Mouse (Mus musculus) cerebellum, postnatal 25 days (tissue): Measurements from ENCODE around the gene Mbnl1.
A peak's percentile ranks its signal among the peaks of the same experiment; 100 is the strongest.

Source experiments
- DNase-seq, 2 experiments: peaks; one replicate each; pipeline ENCODE4 v3.0.0; 2021; ENCODE audit warnings: mixed read lengths in 2 of 2

Mbnl1 gene

GRCm38 (mm10) chr3:60519337-60519736 is 46.7 kb downstream of the Mbnl1 start:
- no peak for DNase-seq

GRCm38 (mm10) chr3:60524127-60524526 is 51.5 kb downstream of the Mbnl1 start:
- no peak for DNase-seq

GRCm38 (mm10) chr3:60531286-60531685 is 58.7 kb downstream of the Mbnl1 start:
- DNase-seq = no peak

- DNase-seq = no peak
Measured at GRCm38 (mm10) chr3:60531826-60532225, 59.2 kb downstream of the Mbnl1 start.

GRCm38 (mm10) chr3:60535224-60535623 is 62.6 kb downstream of the Mbnl1 start:
- no peak for DNase-seq

GRCm38 (mm10) chr3:60537063-60537462 is 64.4 kb downstream of the Mbnl1 start:
- DNase-seq = no peak

GRCm38 (mm10) chr3:60538214-60538971 is 65.8 kb downstream of the Mbnl1 start:
- no peak for DNase-seq

- DNase-seq = no peak
Measured at GRCm38 (mm10) chr3:60541121-60541520, 68.5 kb downstream of the Mbnl1 start.

- no peak for DNase-seq
Measured at GRCm38 (mm10) chr3:60546196-60546595, 73.6 kb downstream of the Mbnl1 start.

GRCm38 (mm10) chr3:60546904-60547303 is 74.3 kb downstream of the Mbnl1 start:
- DNase-seq = no peak

- no peak for DNase-seq
Measured at GRCm38 (mm10) chr3:60550492-60550891, 77.9 kb downstream of the Mbnl1 start.

GRCm38 (mm10) chr3:60551650-60552049 is 79.0 kb downstream of the Mbnl1 start:
- DNase-seq = no peak

- DNase-seq = no peak
Measured at GRCm38 (mm10) chr3:60553011-60553410, 80.4 kb downstream of the Mbnl1 start.

GRCm38 (mm10) chr3:60556596-60556995 is 84.0 kb downstream of the Mbnl1 start:
- no peak for DNase-seq

- no peak for DNase-seq
Measured at GRCm38 (mm10) chr3:60558252-60558862, 85.7 kb downstream of the Mbnl1 start.

GRCm38 (mm10) chr3:60559762-60560161 is 87.1 kb downstream of the Mbnl1 start:
- DNase-seq = no peak

- DNase-seq = peak in 1 of 2 experiments; percentile 56
Measured at GRCm38 (mm10) chr3:60563529-60564243, 91.1 kb downstream of the Mbnl1 start.

- DNase-seq = no peak
Measured at GRCm38 (mm10) chr3:60564244-60564643, 91.6 kb downstream of the Mbnl1 start.

GRCm38 (mm10) chr3:60565204-60565603 is 92.6 kb downstream of the Mbnl1 start:
- no peak for DNase-seq

- no peak for DNase-seq
Measured at GRCm38 (mm10) chr3:60565950-60566349, 93.3 kb downstream of the Mbnl1 start.

GRCm38 (mm10) chr3:60568171-60568684 is 95.6 kb downstream of the Mbnl1 start:
- DNase-seq = no peak

GRCm38 (mm10) chr3:60568801-60569568 is 96.4 kb downstream of the Mbnl1 start:
- DNase-seq = peak in 1 of 2 experiments; percentile 42

GRCm38 (mm10) chr3:60569781-60570180 is 97.2 kb downstream of the Mbnl1 start:
- no peak for DNase-seq
